Mouse (Mus musculus) liver, embryonic 14.5 days (tissue): ENCODE measurements around the gene Tlr5. TPM values are rescaled to one million over a fixed set of nuclear protein-coding genes. Genes with fewer than 3 reads are reported as not detected.

Experiments used
- ATAC-seq: fragments of 200-750 bp; cut with Nextera tagmentation; 2 replicates; pipeline ENCODE4 v1.8.0; 2017; ENCODE audit warnings: moderate number of reproducible peaks, mild to moderate bottlenecking, moderate library complexity; ENCODE audit not compliant: insufficient read depth
- DNase-seq, 3 experiments: peaks; one replicate each; pipeline ENCODE4 v3.0.0-alpha.2; 2012 to 2013; ENCODE audit warnings: low read depth in 3 of 3, low spot score in 3 of 3
- H3K27ac ChIP-seq: fragments of 300-500 bp; sonication (generic); 2 replicates; pipeline ENCODE4 v1.5.1; 2014; ENCODE audit warnings: moderate library complexity, mild to moderate bottlenecking, control low read depth, inconsistent platforms
- H3K27me3 ChIP-seq: fragments of 300-500 bp; sonication (generic); 2 replicates; pipeline ENCODE4 v1.6.1; 2014; ENCODE audit warnings: mild to moderate bottlenecking, low read length, moderate library complexity; ENCODE audit not compliant: control insufficient read depth, insufficient read depth
- H3K36me3 ChIP-seq: fragments of 300-500 bp; sonication (generic); replicated peaks from 2 replicates; pipeline ENCODE4 v1.6.1; 2014; ENCODE audit warnings: low read depth; ENCODE audit not compliant: control insufficient read depth, insufficient read depth
- H3K4me1 ChIP-seq, 2 experiments: fragments of 200-500 bp in 1 of 2; fragments of 300-500 bp in 1 of 2; sonication (generic) in 1 of 2; replicated peaks; 2 replicates each; pipeline ENCODE4 v1.6.1; 2012 to 2014; ENCODE audit warnings: antibody characterized with exemption in 1 of 2, inconsistent platforms in 1 of 2, low read length in 1 of 2; ENCODE audit not compliant: control insufficient read depth in 2 of 2, insufficient read depth in 2 of 2
- H3K4me2 ChIP-seq: fragments of 300-500 bp; sonication (generic); 2 replicates; pipeline ENCODE4 v1.6.1; 2014; ENCODE audit warnings: low read depth, mild to moderate bottlenecking, control low read depth, moderate library complexity
- H3K4me3 ChIP-seq, 2 experiments: fragments of 200-500 bp in 1 of 2; fragments of 300-500 bp in 1 of 2; sonication (generic) in 1 of 2; 2 replicates each; pipeline ENCODE4 v1.5.1; 2012 to 2014; ENCODE audit warnings: low read depth in 2 of 2, low read length in 2 of 2, mild to moderate bottlenecking in 2 of 2, control low read depth in 1 of 2, inconsistent platforms in 1 of 2, moderate library complexity in 1 of 2; ENCODE audit not compliant: insufficient read depth in 1 of 2
- H3K9ac ChIP-seq: fragments of 300-500 bp; sonication (generic); replicated peaks from 2 replicates; pipeline ENCODE4 v1.6.1; 2014; ENCODE audit warnings: mild to moderate bottlenecking, control low read depth, moderate library complexity
- H3K9me3 ChIP-seq: fragments of 300-500 bp; sonication (generic); 2 replicates; pipeline ENCODE4 v1.6.1; 2016; ENCODE audit warnings: low read length, mixed read lengths; ENCODE audit not compliant: control insufficient read depth
- CTCF ChIP-seq: IDR thresholded peaks from 2 replicates; pipeline ENCODE4 v1.5.1; 2016; ENCODE audit warnings: antibody characterized with exemption, low read depth, control low read depth
- EP300 ChIP-seq: IDR thresholded peaks from 2 replicates; pipeline ENCODE4 v1.6.1; 2016; ENCODE audit warnings: antibody characterized with exemption, low read depth
- WGBS: fragments of 180-500 bp; shearing (Covaris S2); extraction: QIAGEN DNeasy Blood & Tissue Kit; methylation state at CpG from one replicate; pipeline ENCODE4 v1.1.7; 2014; ENCODE audit not compliant: insufficient replicate concordance; 5-methylcytosine and 5-hydroxymethylcytosine counted together
- polyA plus RNA-seq, 2 experiments: library from polyadenylated mRNA; depleted of rRNA in 1 of 2; stranded (reverse) in 1 of 2; unstranded in 1 of 2; fragments of >200 nt; fragmentation: Nextera tagmentation in 1 of 2; extraction: Ambion mirVana in 1 of 2; gene quantifications; 2 replicates each; pipeline versions ENCODE4 v1.2.1 to v1.2.3; 2012 to 2014

The Tlr5 gene
- polyA plus RNA-seq, 2 experiments = 0.90 to 0.98 TPM

GRCm38 (mm10) chr1:182953667-182954066 lies 921 bp upstream of the Tlr5 start:
- no peaks in the 10 kb centered on the region for H3K36me3 ChIP-seq
- H3K27me3 ChIP-seq = no peaks in the 10 kb centered on the region
- H3K4me1 ChIP-seq = peaks cover 0 to 26% of the 10 kb centered on the region in 2 experiments; a peak in 2 of 4 replicates
- no peak overlapping the region for H3K4me3 ChIP-seq
- TF ChIP-seq CTCF (no peak), EP300 (no peak)
- H3K27ac ChIP-seq = no peak overlapping the region
- no peak overlapping the region for H3K4me2 ChIP-seq
- no peaks in the 10 kb centered on the region for H3K9me3 ChIP-seq
- DNase-seq (no peak), ATAC-seq (no peak)
- WGBS = 15% methylated on average over 4 of the region's 4 CpGs
- no peak overlapping the region for H3K9ac ChIP-seq

DNA sequence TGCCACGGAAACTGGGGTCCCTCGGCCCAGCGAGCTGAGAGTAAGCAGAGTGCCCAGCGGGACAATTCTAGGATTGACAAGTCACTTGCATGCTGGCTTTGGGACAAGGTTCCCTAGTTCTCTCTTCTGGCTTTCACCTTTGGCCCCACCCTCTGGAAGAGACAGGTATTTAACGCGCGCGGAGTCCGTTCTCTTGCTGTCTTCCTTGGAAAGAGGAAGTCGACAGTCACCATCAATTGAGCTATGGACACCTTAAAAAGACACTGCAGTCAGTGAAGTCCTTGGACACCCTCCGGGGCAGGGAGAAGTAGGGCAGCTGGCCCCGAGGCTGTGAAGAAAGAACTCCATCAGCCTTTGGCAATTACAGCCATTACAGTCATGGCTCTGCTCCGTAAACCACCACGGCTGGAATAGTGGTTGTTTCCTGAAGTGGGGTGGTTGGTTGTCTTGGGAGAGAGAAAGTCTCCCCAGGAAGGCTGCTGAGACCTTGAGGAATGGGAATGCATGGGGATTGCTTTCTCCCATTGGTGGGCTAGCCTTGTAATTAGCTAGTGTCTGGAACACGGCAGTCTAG lies 546 bp downstream of the Tlr5 start:
- Histone ChIP-seq H3K4me2 (peak overlapping the region; percentile 59), H3K4me3 (peak overlapping the region; percentile 39 to 60), H3K4me1 (peaks cover 0 to 29% of the 10 kb centered on the region in 2 experiments; a peak in 3 of 4 replicates), H3K9me3 (no peaks in the 10 kb centered on the region), H3K9ac (no peak overlapping the region), H3K27me3 (no peaks in the 10 kb centered on the region), H3K27ac (no peak overlapping the region), H3K36me3 (no peaks in the 10 kb centered on the region)
- ATAC-seq = no peak
- no peak for DNase-seq
- TF ChIP-seq EP300 (no peak), CTCF (no peak)
- 12% methylated on average over 15 of the region's 15 CpGs for WGBS

DNA sequence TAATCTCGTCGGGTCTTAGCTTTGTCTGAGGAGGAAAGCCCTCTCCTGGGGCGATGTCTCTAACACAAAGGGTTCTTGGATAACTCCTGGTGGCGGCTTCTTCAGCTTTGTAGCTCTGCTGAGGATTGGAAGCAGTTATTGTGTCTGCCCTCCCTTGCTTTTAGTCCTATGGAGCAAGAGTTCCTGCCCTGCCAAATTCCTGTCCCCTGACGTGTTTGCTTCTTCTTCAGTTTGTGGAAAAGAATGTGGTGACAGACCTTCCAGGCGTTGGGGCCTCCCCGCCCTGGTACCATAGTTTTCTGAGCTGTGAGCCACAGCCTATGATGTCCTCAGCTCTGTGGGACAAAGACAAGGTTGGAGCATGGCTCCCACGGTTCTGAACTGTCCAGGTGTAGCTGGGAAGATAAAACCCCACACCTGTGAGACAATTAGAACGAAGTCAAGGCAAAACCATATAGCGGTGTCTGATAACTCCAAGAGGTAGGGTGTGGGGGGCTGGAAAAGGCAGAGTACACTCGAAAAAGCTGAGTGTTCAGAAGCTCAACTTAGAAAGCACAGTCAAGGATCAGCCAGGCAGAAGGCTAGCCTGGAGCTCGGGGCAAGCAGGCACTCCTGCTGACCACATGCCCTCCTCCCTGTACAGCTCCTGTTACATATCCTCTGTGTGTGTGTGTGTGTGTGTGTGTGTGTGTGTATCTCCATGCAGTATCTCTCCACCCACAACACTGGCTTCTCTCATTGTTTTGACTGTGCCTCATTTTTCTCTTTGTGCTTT lies 1.8 kb downstream of the Tlr5 start:
- 51% methylated on average over 12 of the region's 12 CpGs for WGBS
- Histone ChIP-seq H3K4me1 (peaks cover 0 to 29% of the 10 kb centered on the region in 2 experiments; a peak in 3 of 4 replicates), H3K4me2 (no peak overlapping the region), H3K36me3 (no peaks in the 10 kb centered on the region), H3K27ac (no peak overlapping the region), H3K9ac (no peak overlapping the region), H3K4me3 (no peak overlapping the region), H3K27me3 (no peaks in the 10 kb centered on the region), H3K9me3 (no peaks in the 10 kb centered on the region)
- DNase-seq (no peak), ATAC-seq (no peak)
- TF ChIP-seq EP300 (no peak), CTCF (no peak)

DNA sequence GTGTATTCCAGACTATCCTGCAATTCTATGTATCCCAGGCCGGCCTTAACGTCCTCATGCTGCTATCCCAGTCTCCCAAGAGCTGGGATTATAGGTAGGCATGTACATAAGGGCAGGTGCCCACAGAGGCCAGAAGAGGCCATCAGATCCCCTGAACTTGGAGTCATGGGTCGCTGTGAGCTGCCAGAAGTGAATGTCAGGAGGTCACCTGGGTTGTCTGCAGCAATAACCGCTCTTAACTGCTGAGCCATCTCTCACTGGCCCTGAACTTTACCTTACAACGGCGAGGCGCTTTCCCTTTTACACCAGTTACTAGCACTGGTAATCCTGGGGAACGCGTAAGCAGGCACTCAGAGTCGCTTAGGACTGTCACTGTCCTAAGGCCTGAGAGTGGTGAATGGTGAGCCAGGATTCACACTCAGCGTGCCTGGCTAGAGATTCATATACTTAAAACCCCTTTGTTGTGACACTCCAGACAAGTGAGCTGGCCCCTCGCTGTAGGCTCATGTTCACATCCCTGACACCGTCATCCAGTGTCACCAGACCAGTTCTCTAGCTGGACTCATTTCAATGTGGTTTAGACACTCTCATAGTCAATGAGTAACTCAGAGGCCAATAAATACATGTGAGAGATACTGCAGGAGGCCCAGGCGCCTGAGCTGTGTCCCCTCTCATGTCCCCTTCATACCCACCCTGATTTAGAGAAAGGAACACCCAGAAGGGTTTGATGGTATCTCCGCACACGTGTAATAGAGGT lies 2.6 kb downstream of the Tlr5 start:
- Histone ChIP-seq H3K27ac (no peak overlapping the region; the same call in 1 of the 2 replicates), H3K27me3 (no peaks in the 10 kb centered on the region), H3K4me3 (no peak overlapping the region), H3K4me1 (peaks cover 0 to 27% of the 10 kb centered on the region in 2 experiments; a peak in 3 of 4 replicates), H3K9ac (no peak overlapping the region), H3K4me2 (no peak overlapping the region), H3K9me3 (no peaks in the 10 kb centered on the region), H3K36me3 (no peaks in the 10 kb centered on the region)
- DNase-seq (peak in 1 of 3 experiments; percentile 18), ATAC-seq (peak; percentile 39)
- TF ChIP-seq EP300 (no peak), CTCF (no peak)
- 64% methylated on average over 16 of the region's 16 CpGs for WGBS
